Mouse (Mus musculus) left cerebral cortex, adult 8-10 months (tissue): ENCODE data around the gene Tnfrsf25. TPM values are rescaled to one million over a fixed set of nuclear protein-coding genes. Genes with fewer than 3 reads are reported as not detected.
A peak's percentile ranks its signal among the peaks of the same experiment; 100 is the strongest.

Experiments
- DNase-seq, 2 experiments: peaks; one replicate each; pipeline ENCODE4 v3.0.0; 2022; ENCODE audit warnings: low spot score in 2 of 2
- total RNA-seq, 4 experiments: library from RNA; stranded (reverse); gene quantifications; 2 replicates each; pipeline ENCODE4 v1.2.4; 2022

Gene Tnfrsf25
- total RNA-seq, 4 experiments from 2014 or later = 4.3 to 9.8 (median 6.3) TPM

DNA sequence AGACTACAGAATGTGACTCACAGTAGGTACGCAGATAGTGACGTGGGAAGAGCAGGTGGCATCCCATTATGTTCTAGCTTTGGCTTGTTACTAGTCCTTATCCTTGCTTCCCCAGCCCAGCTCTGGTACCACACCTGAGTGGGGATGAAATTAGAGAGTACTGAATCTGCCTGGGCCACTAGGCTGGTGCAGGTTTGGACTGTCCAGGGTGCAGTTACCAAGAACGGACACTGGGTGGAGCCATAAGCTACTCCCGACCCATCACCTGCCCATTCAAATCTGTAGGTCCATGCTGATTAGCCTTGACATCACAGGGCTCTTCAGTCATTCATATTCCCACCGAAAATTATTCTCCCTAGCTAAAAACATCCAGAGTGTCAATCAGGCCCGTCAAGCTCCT is 24.7 kb downstream of the Tnfrsf25 start:
- no peak for DNase-seq

DNA sequence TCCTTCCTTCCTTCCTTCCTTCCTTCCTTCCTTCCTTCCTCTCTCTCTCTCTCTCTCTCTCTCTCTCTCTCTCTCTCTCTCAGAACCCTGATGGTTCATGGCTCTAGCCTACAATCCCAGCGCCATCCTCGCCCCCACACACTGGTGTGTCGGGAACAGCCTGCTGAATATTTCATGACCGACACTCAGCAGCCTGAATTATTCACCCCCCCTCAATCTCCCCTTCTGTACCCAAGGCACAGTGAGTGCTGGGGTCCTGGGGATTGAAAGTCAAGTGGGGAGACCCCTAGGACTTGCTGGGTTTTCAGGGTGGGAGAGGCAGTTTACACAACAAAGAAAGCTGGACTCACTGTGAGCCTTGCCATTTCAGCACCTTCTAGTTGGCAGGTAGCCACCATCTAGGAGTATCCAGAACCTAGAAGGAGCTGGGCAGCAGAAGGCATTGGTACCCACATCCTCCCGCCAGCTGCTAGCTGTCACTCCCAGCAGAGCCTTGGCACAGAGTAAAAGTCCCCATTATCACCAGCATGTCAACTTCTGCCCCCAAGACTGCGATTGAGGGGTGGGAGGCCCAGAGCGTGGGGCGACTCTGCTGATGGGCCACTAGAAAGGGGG is 25.9 kb downstream of the Tnfrsf25 start:
- no peak for DNase-seq

DNA sequence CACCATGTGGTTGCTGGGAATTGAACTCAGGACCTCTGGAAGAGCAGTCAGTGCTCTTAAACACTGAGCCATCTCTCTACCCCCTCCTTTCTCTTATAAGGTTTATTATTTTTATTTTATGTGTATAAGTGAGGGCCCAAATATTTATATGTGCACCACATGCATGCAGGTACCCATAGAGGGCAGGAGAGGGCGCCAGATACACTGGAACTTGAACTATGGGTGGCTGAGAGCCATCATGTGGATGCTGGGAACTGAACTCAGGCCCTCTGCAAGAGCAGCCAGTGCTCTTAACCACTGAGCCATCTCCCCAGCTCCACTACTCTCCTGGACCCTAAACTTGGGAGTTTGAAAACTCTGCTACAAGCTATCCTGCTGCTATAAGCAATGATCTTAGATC is 27.9 kb downstream of the Tnfrsf25 start:
- no peak for DNase-seq

DNA sequence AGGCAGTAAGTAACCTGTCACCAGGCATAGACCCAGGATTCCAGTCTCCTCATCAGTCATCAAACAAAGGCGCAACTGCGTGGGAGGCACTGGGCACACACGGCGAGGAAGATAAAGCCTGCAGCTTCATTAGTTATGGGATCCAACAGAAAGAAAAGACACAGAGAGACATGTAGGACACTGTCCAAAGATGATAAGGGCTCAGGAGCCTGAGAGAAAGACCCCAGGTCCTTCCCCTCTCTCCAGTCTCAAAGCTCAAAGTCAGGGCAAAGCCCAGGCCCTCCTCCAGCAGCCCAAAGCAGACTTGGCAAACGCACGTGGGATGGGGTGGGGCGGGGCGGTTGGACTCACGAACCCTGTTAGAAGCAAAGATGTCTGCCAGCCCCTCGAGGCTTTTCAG is 29.7 kb downstream of the Tnfrsf25 start:
- no peak for DNase-seq

DNA sequence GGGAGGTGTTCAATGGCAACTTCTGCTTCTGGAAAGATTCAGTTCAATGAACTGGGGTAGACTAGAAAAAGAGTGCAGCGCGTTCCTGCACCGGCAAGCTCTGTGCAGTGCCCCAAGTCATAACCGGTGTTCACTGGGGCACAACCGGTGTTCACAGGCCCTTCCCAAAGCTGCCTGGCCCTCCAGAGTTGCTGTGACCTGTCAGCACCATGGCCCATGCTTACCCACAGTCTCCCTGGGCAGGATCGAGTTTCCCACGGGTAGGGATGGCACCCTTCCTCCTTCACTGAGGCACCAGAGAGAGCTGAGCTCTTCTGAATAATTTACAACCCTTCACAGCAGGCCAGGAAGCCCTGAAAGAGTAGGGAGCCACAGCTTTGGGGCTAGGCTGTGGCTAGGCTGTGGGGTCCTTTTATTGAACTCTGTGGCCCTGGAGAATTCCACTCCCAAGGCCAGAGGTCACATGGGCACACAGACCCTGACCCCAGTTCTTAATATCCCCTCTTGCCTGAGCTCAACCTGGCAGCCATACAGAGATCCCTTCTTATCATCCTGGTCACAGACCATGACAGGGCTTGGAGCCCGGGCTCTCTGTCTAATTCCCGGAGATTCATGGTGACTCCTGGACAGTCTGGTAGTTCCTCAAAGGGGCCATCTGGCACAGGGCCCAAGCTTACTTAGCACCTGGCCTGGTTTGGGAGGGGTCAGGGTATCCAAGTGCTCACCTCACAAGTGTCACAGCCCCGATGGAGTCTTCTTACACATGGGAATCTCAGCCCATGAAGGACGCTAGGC is 30.5 kb downstream of the Tnfrsf25 start:
- no peak for DNase-seq

- no peak for DNase-seq
These were observed 34.8 kb downstream of the Tnfrsf25 start for GRCm38 (mm10) chr4:152150546-152150945.

- no peak for DNase-seq
These were observed 35.8 kb downstream of the Tnfrsf25 start for GRCm38 (mm10) chr4:152151451-152151965.

DNA sequence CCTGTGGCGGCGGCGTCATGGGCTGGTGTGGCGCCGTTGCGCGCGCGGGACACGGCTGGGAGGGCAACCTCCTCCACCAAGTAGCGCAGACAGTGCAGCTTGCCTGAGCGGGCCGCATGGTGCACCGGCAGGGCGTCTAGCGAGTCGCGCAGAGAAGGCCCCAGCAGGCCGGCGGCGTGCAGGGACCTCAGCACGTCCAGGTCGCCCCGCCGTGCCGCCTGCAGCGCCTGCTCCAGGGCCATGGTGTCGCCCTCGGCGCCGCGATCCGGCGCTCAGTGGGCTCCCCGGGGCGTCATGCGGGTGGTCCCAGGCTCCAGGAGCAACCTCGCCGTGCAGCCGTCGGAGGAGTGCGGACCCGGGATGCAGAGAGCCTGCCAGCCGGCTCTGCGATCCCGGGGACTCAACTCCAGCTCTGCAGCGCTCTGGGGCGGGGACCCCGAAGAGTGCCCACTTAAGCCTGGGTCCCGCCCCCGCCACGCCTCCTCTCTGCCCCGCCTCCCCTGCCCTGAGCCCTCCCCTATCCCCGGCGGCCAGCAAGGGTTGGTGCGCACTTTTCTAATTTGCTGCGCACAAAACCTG is 36.3 kb downstream of the Tnfrsf25 start, which contains the start of gene Espn:
Espn (minus strand) TSS at position 406 of the 579 bp plus-strand sequence.
- DNase-seq = no peak

- DNase-seq = peak in 1 of 2 experiments; percentile 64
These were observed 38.0 kb downstream of the Tnfrsf25 start for GRCm38 (mm10) chr4:152153771-152154177.

- no peak for DNase-seq
These were observed 39.3 kb downstream of the Tnfrsf25 start for GRCm38 (mm10) chr4:152155019-152155418.

DNA sequence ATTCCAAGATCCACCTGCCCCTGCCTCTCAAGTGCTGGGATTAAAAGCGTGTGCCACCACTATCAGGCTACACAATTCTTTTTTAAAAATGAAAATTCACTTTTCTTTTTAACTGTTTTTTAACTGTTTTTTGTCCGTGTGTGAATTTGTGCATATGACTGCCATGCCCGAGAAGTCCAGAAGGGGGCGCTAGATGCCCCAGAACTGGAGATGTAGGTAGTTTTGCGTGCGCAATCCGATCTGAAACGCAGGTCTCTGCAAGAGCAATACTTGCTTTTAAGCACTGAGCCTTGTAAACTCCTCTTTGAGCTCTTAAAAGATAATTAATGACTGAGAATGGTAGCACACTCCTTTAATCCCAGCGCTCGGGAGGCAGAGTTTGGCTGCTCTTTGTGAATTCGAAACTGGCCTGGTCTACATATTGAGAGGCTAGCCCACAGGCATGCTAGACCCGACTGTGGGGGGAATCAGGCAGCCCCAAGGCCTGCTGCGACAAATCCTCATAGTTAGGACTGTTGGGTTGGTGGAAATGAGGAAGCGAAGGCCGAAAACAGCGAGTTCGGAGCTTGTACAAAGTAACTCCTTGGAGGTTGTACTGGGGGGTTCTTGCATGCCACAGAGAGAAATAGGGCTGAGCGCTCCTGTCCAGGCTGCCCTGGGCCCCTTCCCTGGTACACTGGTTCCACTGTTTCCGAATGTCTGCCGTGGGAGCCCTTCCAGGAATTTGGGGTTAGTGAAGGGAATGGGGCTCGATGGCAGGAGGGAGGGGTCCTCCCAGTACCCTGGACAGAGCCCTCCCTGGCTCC is 42.2 kb downstream of the Tnfrsf25 start:
- peak in 1 of 2 experiments; percentile 43 for DNase-seq

DNA sequence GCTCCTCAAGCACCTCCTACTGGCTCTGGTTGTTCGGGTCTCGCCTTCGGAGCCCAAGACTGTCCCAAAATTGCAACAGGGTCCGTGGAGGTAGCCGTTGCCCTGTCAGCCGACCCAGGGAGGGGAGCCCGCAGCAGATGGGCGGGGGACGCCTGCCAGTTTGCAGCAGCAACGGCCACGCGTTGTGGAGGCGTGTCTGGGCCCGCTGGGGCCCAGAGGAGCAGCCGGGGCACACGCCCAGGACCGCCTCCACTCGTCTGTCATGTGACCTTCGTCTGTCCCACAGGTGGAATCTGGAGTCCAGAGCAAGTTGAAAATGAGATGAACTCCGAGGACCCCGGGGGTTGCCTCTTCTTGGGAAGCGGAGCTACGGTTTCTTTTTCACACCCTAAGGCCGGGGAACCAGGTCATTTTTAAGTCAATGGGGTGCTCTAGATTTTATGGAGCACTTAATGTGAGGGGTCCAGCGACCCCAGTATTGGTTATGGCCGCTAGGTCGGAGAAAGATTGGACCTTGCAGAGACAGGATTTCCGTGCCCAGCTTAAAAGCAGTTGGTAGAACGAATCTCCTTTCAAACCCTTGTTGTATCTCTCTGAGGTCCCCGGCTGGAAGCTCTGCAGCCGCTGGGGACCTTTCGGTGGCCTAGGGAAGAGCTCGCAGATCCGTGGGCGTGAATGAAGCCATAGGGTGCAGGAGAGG is 43.0 kb downstream of the Tnfrsf25 start, which contains the start of gene Hes2:
Hes2 (plus strand) TSS at position 283 of the 700 bp plus-strand sequence.
- no peak for DNase-seq

GRCm38 (mm10) chr4:152159285-152159678 is 43.5 kb downstream of the Tnfrsf25 start:
- no peak for DNase-seq

DNA sequence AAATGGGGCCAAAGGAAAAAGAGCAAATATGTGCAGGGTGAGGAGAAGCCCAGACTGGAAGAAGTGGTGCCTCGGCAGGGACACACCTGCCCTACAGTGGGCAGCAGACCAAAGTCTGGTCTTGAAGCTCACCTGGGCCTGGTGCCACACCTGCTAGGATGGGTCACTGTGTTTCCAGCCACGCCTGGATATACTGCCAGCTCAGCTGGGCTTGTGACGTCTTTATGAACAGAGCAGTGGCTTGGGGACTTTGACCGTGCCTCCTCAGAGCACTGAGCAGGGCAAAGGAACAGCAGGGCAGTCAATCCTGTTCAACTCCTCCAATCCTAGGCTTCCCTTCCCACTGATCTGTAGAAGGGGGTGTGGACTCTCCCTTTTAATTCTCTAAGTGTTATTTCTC is 45.0 kb downstream of the Tnfrsf25 start:
- no peak for DNase-seq

DNA sequence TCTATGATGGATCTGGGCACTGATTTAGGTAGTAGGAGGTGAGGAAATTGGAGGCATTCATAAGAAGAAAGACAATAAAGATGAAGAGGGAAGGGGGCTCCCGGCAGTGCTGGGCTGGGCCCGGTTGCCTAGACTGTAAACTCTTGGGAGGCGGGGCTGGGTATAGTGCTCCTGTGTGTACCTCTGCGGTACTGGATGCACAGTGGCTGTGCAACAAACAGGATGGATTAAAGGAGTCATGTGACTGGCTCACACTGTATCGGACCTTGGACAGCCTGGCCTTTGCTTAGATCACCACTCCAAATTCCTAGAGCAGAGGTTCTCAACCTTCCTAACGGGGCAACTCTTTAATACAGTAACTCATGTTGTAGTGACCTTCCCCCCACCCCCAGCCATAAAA is 45.9 kb downstream of the Tnfrsf25 start:
- no peak for DNase-seq

- DNase-seq = no peak
These were observed 47.0 kb downstream of the Tnfrsf25 start for GRCm38 (mm10) chr4:152162748-152163147.

GRCm38 (mm10) chr4:152165036-152165931 is 49.5 kb downstream of the Tnfrsf25 start:
- DNase-seq = no peak

GRCm38 (mm10) chr4:152168052-152168451 is 52.3 kb downstream of the Tnfrsf25 start:
- no peak for DNase-seq

DNA sequence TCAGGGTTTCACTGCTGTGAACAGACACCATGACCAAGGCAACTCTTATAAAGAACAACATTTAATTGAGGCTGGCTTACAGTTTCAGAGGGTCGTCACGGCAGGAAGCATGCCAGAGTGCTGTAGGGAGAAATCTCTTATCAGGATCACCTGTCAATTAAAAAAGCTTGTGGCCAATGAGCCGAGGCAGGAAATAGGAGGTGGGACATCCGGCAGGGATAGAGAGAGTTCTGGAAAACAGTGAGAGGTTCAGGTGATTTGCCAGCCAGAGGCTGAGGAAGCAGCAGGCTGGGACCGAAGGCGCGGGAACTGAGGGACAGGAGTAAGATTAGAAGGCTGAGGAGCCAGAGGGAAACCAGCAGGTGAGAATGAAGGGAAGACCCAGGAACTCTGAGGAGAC is 53.4 kb downstream of the Tnfrsf25 start:
- DNase-seq = no peak
